Comparison of ENCODE assay signal across 13 mouse cellular contexts in the genomic region with DNA sequence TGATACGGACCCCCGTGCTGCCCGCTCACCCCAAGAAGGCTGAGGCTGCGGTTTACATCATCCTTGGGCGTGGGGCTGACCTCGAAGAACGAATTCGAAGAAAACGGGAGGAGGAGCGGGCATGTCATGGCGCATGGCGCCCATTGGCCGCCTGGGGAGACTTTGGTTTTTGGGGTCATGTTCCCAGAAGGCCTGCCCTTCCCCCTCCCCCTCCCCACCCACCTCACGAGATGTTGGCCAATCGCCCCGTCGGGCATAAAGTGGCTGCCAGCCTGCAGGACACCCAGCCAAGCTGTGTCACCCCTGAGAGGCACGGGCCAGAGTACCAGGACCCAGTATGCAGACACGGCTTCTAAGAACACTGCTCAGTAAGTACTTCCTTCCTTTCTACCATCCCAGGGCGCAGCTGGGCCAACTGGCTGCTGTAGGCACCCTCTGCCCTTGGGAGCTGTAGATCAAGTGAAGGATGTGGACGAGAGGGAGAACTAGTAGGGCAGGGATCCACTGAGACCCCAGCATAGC. TPM values are rescaled to one million over a fixed set of nuclear protein-coding genes. Genes with fewer than 3 reads are reported as not detected.
A peak's percentile ranks its signal among the peaks of the same experiment; 100 is the strongest.
DNase-seq lines count a peak whose midpoint lies in the region; ATAC-seq and TF ChIP-seq lines count a peak whose summit lies in the region.
"Had no signal": no experiment of that assay in that cellular context is flagged by ENCODE, and none has a peak within 500 bp of the region (broad histone marks: within the 10 kb centered on the region; RNA-seq: fewer than 3 reads in every experiment).

No protein-coding gene starts in this region.

- H3K27ac ChIP-seq in spleen, adult 2 months (ENCODE audit: insufficient read depth, low read length), result peak overlapping the region; percentile 70
- H3K27ac ChIP-seq in intestine, embryonic 16.5 days (ENCODE audit: low read length), result no peak overlapping the region
- no peak overlapping the region for H3K27ac ChIP-seq in embryonic facial prominence, embryonic 10.5 days (replicated peaks)

- no peak for TF ChIP-seq POLR2A in spleen, adult 2 months (IDR thresholded peaks at IDR 0.05; ENCODE audit: low read depth, low read length)

- WGBS in spleen, adult 2 months, result 4% methylated on average over 21 of the region's 21 CpGs
- WGBS in intestine, embryonic 16.5 days, result 91% methylated on average over 21 of the region's 21 CpGs
- WGBS in embryonic facial prominence, embryonic 10.5 days, result 90% methylated on average over 21 of the region's 21 CpGs

- peaks cover 13% of the 10 kb centered on the region for H3K9me3 ChIP-seq in megakaryocyte, embryonic 14.5 days
- no peaks in the 10 kb centered on the region for H3K9me3 ChIP-seq in intestine, embryonic 16.5 days (ENCODE audit: control insufficient read depth, low read length)
- no peaks in the 10 kb centered on the region for H3K9me3 ChIP-seq in embryonic facial prominence, embryonic 10.5 days

- no peaks in the 10 kb centered on the region for H3K27me3 ChIP-seq in spleen, adult 2 months (ENCODE audit: control insufficient read depth, insufficient read depth, low read length)
- peaks cover 48% of the 10 kb centered on the region for H3K27me3 ChIP-seq in megakaryocyte, embryonic 14.5 days (replicated peaks)
- H3K27me3 ChIP-seq in intestine, embryonic 16.5 days (replicated peaks; ENCODE audit: control insufficient read depth, insufficient read depth, low read length), result no peaks in the 10 kb centered on the region
- H3K27me3 ChIP-seq in embryonic facial prominence, embryonic 10.5 days (replicated peaks; ENCODE audit: low read depth, poor library complexity, severe bottlenecking), result no peaks in the 10 kb centered on the region

- TF ChIP-seq CTCF in spleen, adult 2 months (IDR thresholded peaks at IDR 0.05; ENCODE audit: extremely low read depth, insufficient read depth, insufficient read length, insufficient replicate concordance), result no peak

- no peak overlapping the region for H3K9ac ChIP-seq in intestine, embryonic 16.5 days (ENCODE audit: low read depth, low read length)

- H3K4me1 ChIP-seq in spleen, adult 2 months (ENCODE audit: control insufficient read depth, insufficient read depth, insufficient read length), result peaks cover 15% of the 10 kb centered on the region; the same call in 1 of the 2 replicates
- H3K4me1 ChIP-seq in megakaryocyte, embryonic 14.5 days, result peaks cover 69% of the 10 kb centered on the region
- H3K4me1 ChIP-seq in intestine, embryonic 16.5 days (ENCODE audit: control insufficient read depth, insufficient read depth, low read length), result no peaks in the 10 kb centered on the region
- H3K4me1 ChIP-seq in embryonic facial prominence, embryonic 10.5 days, result no peaks in the 10 kb centered on the region; the same call in 1 of the 2 replicates

- no peak for DNase-seq in spleen, adult 2 months (ENCODE audit: low read depth in 1 of 2, low spot score in 2 of 2)
- DNase-seq in spleen, postnatal 14 days (ENCODE audit: low spot score in 2 of 2), result no peak
- no peak for DNase-seq in embryonic facial prominence, embryonic 10.5 days (ENCODE audit: low spot score)
- DNase-seq in lung, adult 18-20 months, result no peak
- DNase-seq: adrenal gland, postnatal 36 days had no signal

- peaks cover 9% of the 10 kb centered on the region for H3K36me3 ChIP-seq in spleen, adult 2 months (ENCODE audit: control insufficient read depth, insufficient read depth, low read length)
- H3K36me3 ChIP-seq in megakaryocyte, embryonic 14.5 days (replicated peaks; ENCODE audit: low read length), result peaks cover 15% of the 10 kb centered on the region
- H3K36me3 ChIP-seq in intestine, embryonic 16.5 days (ENCODE audit: control insufficient read depth, insufficient read depth, low read length), result no peaks in the 10 kb centered on the region
- no peaks in the 10 kb centered on the region for H3K36me3 ChIP-seq in embryonic facial prominence, embryonic 10.5 days (replicated peaks)

- ATAC-seq in common myeloid progenitor, adult 5-6 weeks (replicated peaks; ENCODE audit: low read depth, poor library complexity, severe bottlenecking), result peak; percentile 27
- ATAC-seq in intestine, embryonic 16.5 days, result no peak
- ATAC-seq: midbrain, embryonic 16.5 days had no signal

- no peak overlapping the region for H3K4me2 ChIP-seq in intestine, embryonic 16.5 days (ENCODE audit: low read depth, low read length)

- peak overlapping the region; percentile 67 for H3K4me3 ChIP-seq in spleen, adult 2 months (ENCODE audit: extremely low read depth, insufficient read depth, insufficient read length)
- H3K4me3 ChIP-seq in megakaryocyte, embryonic 14.5 days (replicated peaks), result peak overlapping the region; percentile 89
- H3K4me3 ChIP-seq in intestine, embryonic 16.5 days (ENCODE audit: low read length), result no peak overlapping the region
- no peak overlapping the region for H3K4me3 ChIP-seq in embryonic facial prominence, embryonic 10.5 days

RNA-seq across cellular contexts. Expression of a gene that starts 0.4 kb away (rescaled TPM):
- 3.3 and 3.7 TPM in 2 replicates for polyA plus RNA-seq in spleen, adult 2 months (2012; rRNA removed)
- total RNA-seq in common myeloid progenitor, adult 5-6 weeks (2017), result 15.7 and 16.1 TPM in 2 replicates
- polyA plus RNA-seq in megakaryocyte, embryonic 14.5 days (2012; ENCODE audit: insufficient read depth, low replicate concordance), result 1.2 and 6.5 TPM in 2 replicates
- polyA plus RNA-seq in intestine, embryonic 16.5 days (2015; fragmentation: Nextera tagmentation; extraction: Ambion mirVana), result 0.07 and 0.12 TPM in 2 replicates
- not detected in 2 replicates for polyA plus RNA-seq in embryonic facial prominence, embryonic 10.5 days (2016; fragmentation: Nextera tagmentation; extraction: Ambion mirVana)
- total RNA-seq: gastrocnemius, adult 18-20 months; heart, postnatal 36 days; layer of hippocampus, postnatal 14 days had no signal
- polyA plus RNA-seq: kidney, embryonic 14.5 days had no signal

RNA-seq across cellular contexts. Expression of a gene that starts 18.6 kb away (rescaled TPM):
- polyA plus RNA-seq in spleen, adult 2 months (2012; rRNA removed), result 9.9 and 11.4 TPM in 2 replicates
- total RNA-seq in common myeloid progenitor, adult 5-6 weeks (2017), result 0.50 and 4.6 TPM in 2 replicates
- 1.4 TPM in 1 of 2 replicates, not detected in the other for polyA plus RNA-seq in megakaryocyte, embryonic 14.5 days (2012; ENCODE audit: insufficient read depth, low replicate concordance)
- polyA plus RNA-seq in intestine, embryonic 16.5 days (2015; fragmentation: Nextera tagmentation; extraction: Ambion mirVana), result 5.9 and 7.3 TPM in 2 replicates
- 2.2 and 2.4 TPM in 2 replicates for polyA plus RNA-seq in embryonic facial prominence, embryonic 10.5 days (2016; fragmentation: Nextera tagmentation; extraction: Ambion mirVana)

RNA-seq across cellular contexts. Expression of a gene that starts 20.8 kb away (rescaled TPM):
- 0.95 and 1.6 TPM in 2 replicates for polyA plus RNA-seq in spleen, adult 2 months (2012; rRNA removed)
- total RNA-seq in common myeloid progenitor, adult 5-6 weeks (2017), result 0.63 and 1.1 TPM in 2 replicates
- polyA plus RNA-seq in megakaryocyte, embryonic 14.5 days (2012; ENCODE audit: insufficient read depth, low replicate concordance), result 0.07 and 0.43 TPM in 2 replicates
- polyA plus RNA-seq in intestine, embryonic 16.5 days (2015; fragmentation: Nextera tagmentation; extraction: Ambion mirVana), result 0.95 and 0.98 TPM in 2 replicates
- 0.09 and 0.36 TPM in 2 replicates for polyA plus RNA-seq in embryonic facial prominence, embryonic 10.5 days (2016; fragmentation: Nextera tagmentation; extraction: Ambion mirVana)
- polyA plus RNA-seq: kidney, embryonic 14.5 days had no signal

RNA-seq across cellular contexts. Expression of a gene that starts 50.0 kb away (rescaled TPM):
- 46.7 and 53.9 TPM in 2 replicates for polyA plus RNA-seq in spleen, adult 2 months (2012; rRNA removed)
- 4.7 and 6.3 TPM in 2 replicates for total RNA-seq in common myeloid progenitor, adult 5-6 weeks (2017)
- 8.1 and 15.8 TPM in 2 replicates for polyA plus RNA-seq in megakaryocyte, embryonic 14.5 days (2012; ENCODE audit: insufficient read depth, low replicate concordance)
- polyA plus RNA-seq in intestine, embryonic 16.5 days (2015; fragmentation: Nextera tagmentation; extraction: Ambion mirVana), result 34.0 and 37.2 TPM in 2 replicates
- polyA plus RNA-seq in embryonic facial prominence, embryonic 10.5 days (2016; fragmentation: Nextera tagmentation; extraction: Ambion mirVana), result 27.4 and 31.0 TPM in 2 replicates

Comparison
In these comparisons a context has a peak if more than half of its experiments do, and no peak if none do; other contexts are left out.
1. H3K4me3 ChIP-seq: peak in spleen, adult 2 months (single experiment) and megakaryocyte, embryonic 14.5 days (single experiment); none in intestine, embryonic 16.5 days (single experiment) and embryonic facial prominence, embryonic 10.5 days (single experiment).